Mouse (Mus musculus) thymus, adult 2 months (tissue): ENCODE measurements around the gene Tgm5.

ENCODE experiments used
- CTCF ChIP-seq: fragments of 200-500 bp; IDR thresholded peaks from 2 replicates; pipeline ENCODE4 v1.5.1; 2012; ENCODE audit warnings: mild to moderate bottlenecking, control low read depth, low read length, moderate library complexity, borderline replicate concordance; ENCODE audit not compliant: control insufficient read depth, poor library complexity, insufficient read depth; ENCODE audit errors: extremely low read depth
- POLR2A ChIP-seq: fragments of 200-500 bp; IDR thresholded peaks from 2 replicates; pipeline ENCODE4 v1.6.1; 2012; ENCODE audit warnings: mild to moderate bottlenecking, low read length, control low read depth, moderate library complexity; ENCODE audit not compliant: control insufficient read depth, poor library complexity, insufficient read depth; ENCODE audit errors: extremely low read depth

DNA sequence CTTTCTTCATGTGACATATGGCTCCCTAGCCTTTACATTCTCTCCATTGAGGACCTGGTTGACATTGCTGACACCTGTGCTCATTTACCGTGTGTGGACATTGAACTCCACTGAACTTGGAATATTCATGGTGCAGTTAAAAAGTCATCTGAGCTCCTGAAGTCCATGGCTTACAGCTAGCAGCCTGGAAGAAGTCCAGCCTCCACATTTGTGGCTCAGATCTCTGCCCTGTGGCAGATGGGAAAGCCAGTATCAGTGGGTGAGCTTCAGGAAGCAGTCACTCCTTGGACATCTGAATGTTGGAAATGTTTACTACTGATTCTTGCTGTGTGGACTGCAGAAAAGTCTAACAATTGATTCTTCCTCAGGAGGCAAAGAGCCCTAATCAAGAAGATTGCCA lies 78.7 kb downstream of the Tgm5 start:
- no peak for TF ChIP-seq POLR2A
- TF ChIP-seq CTCF: no peak
